Mouse (Mus musculus) WW6 (cell line): ENCODE measurements around the gene Prkag1.

Source experiments
- DNase-seq: peaks from one replicate; pipeline ENCODE4 v3.0.0-alpha.2; 2013; ENCODE audit warnings: low read depth, low spot score

Gene Prkag1

GRCm38 (mm10) chr15:98793141-98793698, 38.1 kb downstream of the Prkag1 start:
- no peak for DNase-seq

GRCm38 (mm10) chr15:98792233-98793020, 38.9 kb downstream of the Prkag1 start:
- no peak for DNase-seq

- no peak for DNase-seq
These were observed 39.5 kb downstream of the Prkag1 start for GRCm38 (mm10) chr15:98791771-98792170.

DNA sequence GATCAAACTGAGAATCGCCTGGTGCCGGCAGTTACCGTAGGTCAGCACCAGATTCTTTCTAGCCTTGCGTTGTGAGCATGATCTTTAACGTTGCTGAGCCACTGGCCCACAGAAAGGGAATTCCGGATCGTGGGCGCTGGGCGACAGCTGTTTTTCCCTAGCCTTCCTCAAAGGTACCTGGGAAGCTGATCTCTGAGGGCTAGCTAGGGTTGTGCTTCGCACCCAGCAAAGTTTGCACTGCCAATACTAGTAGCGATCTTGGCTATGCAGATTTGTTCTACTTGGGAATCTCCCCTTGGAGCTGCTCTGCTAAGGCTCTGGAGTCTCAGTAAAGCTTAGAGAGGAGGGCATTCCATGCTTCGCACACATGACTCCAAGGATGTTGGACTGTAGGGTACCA, 40.1 kb downstream of the Prkag1 start:
- no peak for DNase-seq

- no peak for DNase-seq
These were observed 40.6 kb downstream of the Prkag1 start for GRCm38 (mm10) chr15:98790761-98791160.

DNA sequence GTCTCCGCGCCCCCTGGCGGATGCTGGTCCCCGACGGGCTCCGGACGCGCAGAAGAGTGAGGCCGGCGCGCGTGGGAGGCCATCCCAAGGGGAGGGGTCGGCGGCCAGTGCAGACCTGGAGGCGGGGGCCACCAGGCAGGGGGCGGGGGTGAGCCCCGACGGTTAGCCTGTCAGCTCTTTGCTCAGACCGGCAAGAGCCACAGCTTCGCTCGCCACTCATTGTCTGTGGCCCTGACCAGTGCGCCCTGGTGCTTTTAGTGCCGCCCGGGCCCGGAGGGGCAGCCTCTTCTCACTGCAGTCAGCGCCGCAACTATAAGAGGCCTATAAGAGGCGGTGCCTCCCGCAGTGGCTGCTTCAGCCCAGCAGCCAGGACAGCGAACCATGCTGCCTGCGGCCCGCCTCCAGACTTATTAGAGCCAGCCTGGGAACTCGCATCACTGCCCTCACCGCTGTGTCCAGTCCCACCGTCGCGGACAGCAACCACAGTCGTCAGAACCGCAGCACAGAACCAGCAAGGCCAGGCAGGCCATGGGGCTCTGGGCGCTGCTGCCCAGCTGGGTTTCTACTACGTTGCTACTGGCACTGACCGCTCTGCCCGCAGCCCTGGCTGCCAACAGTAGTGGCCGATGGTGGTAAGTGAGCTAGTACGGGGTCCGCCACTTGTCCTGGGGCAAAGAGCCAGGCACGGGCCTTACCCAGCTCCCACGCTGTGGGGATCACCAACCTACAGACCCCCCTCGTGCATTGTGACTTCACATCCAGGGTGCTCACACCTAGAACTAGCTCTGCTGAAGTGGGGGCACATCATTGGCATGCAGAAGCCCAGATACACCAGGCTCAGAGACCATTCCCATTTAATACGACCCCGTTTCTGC, 41.4 kb downstream of the Prkag1 start, which contains the start of gene Wnt1:
Wnt1 (plus strand) TSS at position 197 of the 875 bp plus-strand sequence.
- no peak for DNase-seq

DNA sequence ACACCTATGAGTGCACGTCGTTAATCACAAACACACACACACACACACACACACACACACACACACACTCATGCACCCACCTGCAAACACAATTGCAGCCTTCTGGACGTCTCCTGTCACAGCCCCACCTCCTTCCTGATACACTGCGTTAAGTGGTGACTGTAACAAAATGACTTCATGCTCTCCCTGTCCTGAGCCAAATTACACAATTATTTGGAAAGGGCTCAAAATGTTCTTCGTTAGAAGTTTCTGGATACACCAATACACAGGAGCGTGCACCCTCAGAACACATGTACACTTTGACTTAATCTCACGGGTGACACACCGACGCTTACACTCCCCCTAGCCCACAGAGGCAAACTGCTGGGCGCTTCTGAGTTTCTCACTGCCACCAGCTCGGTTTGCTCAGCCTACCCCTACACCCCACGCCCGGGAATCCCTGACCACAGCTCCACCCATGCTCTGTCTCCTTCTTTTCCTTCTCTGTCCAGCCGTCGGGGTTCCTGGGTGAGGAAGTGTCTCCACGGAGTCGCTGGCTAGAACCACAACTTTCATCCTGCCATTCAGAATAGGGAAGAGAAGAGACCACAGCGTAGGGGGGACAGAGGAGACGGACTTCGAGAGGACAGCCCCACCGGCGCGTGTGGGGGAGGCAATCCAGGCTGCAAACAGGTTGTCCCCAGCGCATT, 42.2 kb downstream of the Prkag1 start:
- DNase-seq, result no peak

DNA sequence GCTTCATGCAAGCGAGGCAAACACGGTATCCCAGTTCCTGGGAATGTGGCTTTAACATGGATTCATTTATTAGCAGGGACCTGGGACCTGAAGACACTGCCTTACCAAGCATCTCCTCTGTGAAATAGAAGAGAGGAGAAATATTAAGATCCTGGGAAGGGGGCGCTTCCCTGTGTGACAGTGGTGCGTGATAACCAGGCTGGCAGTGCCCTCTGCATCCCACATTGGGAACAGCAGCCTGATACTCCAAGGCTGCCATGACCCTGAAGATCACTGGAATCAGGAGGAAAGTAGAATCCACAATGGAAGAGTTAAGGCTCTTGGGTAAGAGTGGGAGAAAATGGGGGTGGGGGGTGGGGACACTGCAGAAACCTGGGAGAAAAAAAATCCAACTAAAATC, 43.4 kb downstream of the Prkag1 start:
- no peak for DNase-seq

GRCm38 (mm10) chr15:98785744-98786143, 45.6 kb downstream of the Prkag1 start:
- no peak for DNase-seq

DNA sequence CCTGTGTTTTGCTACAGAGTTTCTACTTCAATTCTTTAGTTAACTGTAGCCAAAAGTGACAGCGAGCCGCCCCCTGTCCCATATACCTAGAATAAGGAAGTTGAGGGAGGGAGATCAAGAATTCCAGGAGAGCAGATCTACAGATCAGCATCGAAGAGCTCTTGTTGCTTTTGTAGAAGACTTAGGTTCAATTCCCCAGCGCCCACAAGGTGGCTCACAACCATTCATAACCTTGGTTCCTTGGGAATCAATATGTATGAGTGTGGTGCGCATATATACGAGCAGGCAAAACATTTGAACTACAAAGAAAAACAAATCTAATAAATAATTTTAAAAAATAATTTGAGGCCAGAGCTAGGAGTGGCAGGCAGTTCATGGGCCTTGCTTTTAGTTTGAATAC, 50.2 kb downstream of the Prkag1 start:
- DNase-seq, result no peak

DNA sequence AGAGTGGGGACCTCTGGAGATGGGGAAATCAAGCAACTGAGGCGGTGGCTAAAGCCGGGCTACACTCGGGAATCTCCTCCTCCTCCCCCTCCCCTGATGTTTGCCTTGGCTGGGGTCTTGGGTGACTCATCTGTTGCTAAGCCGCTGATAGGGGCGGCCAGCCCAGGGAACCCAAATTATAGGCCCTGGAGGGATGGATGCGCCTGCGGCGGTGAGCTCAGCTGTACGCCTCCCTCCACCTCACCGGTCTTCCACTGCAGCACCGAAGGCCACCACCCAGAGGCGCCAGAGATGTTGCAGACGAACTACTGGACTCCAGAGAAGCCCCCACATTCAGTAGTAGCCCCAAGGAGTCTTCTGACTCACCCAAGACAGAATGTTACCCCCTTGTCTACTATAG, 50.7 kb downstream of the Prkag1 start:
- DNase-seq, result no peak

- no peak for DNase-seq
These were observed 51.2 kb downstream of the Prkag1 start for GRCm38 (mm10) chr15:98780075-98780474.

- DNase-seq, result no peak
These were observed 52.5 kb downstream of the Prkag1 start for GRCm38 (mm10) chr15:98778806-98779205.

GRCm38 (mm10) chr15:98778191-98778770, 53.0 kb downstream of the Prkag1 start:
- DNase-seq, result no peak

GRCm38 (mm10) chr15:98777762-98778161, 53.6 kb downstream of the Prkag1 start, which contains the start of gene Wnt10b:
TSS of gene Wnt10b (minus strand) at chr15:98778150.
- DNase-seq, result no peak

DNA sequence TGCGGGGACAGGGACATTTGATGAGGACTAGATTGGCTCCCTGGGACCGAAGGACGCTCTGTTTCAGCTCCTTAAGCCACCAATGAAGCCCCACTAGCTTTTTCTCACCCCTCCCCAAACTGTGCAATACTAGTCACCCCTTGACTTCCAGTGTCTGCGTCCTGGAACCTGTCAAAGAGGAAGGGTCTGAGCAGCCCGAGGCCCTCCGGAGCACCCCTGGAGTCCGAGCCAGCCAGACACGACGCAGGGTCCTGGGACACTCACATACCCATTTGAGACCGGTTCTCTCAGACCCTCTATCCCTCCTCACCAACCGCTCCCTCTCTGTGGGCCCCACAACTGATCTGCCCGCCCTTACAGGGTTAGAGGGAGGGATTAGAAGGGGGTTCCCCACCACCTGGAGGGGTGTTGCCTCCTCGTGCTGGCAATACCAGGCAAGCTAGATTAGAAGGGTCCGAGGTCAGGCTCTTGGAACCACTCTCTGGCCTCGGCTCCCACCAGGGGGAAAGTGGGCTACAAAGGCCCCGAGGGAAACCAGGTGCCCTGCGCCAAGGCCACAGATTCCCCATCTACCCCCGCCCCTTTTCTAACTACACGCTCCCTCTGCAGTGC, 54.2 kb downstream of the Prkag1 start:
- no peak for DNase-seq

GRCm38 (mm10) chr15:98776280-98777004, 54.9 kb downstream of the Prkag1 start:
- DNase-seq, result no peak

- no peak for DNase-seq
These were observed 55.8 kb downstream of the Prkag1 start for GRCm38 (mm10) chr15:98775533-98775932.

- no peak for DNase-seq
These were observed 57.2 kb downstream of the Prkag1 start for GRCm38 (mm10) chr15:98774096-98774495.
